Mouse (Mus musculus) stomach, embryonic 16.5 days (tissue): ENCODE measurements around the gene Card11. TPM values are rescaled to one million over a fixed set of nuclear protein-coding genes. Genes with fewer than 3 reads are reported as not detected.

Experiments used
- ATAC-seq: fragments of 200-750 bp; cut with Nextera tagmentation; 2 replicates; pipeline ENCODE4 v1.8.0; 2017; ENCODE audit warnings: moderate number of reproducible peaks, moderate TSS enrichment; ENCODE audit not compliant: insufficient read depth, low FRiP score
- H3K27ac ChIP-seq: fragments of 300-500 bp; sonication (generic); 2 replicates; pipeline ENCODE4 v1.5.1; 2014; ENCODE audit warnings: low read length
- H3K27me3 ChIP-seq: fragments of 300-500 bp; sonication (generic); 2 replicates; pipeline ENCODE4 v1.6.1; 2014; ENCODE audit warnings: low read length, control low read depth, mixed read lengths; ENCODE audit not compliant: control insufficient read depth, insufficient read depth
- H3K36me3 ChIP-seq: fragments of 300-500 bp; sonication (generic); 2 replicates; pipeline ENCODE4 v1.6.1; 2014; ENCODE audit warnings: low read length; ENCODE audit not compliant: control insufficient read depth, insufficient read depth
- H3K4me1 ChIP-seq: fragments of 300-500 bp; sonication (generic); 2 replicates; pipeline ENCODE4 v1.6.1; 2014; ENCODE audit warnings: low read length, control low read depth, mixed read lengths; ENCODE audit not compliant: control insufficient read depth, insufficient read depth
- H3K4me2 ChIP-seq: fragments of 300-500 bp; sonication (generic); 2 replicates; pipeline ENCODE4 v1.6.1; 2014; ENCODE audit warnings: low read depth, low read length, mixed read lengths
- H3K4me3 ChIP-seq: fragments of 300-500 bp; sonication (generic); replicated peaks from 2 replicates; pipeline ENCODE4 v1.5.1; 2014; ENCODE audit warnings: mild to moderate bottlenecking, low read length
- H3K9ac ChIP-seq: fragments of 300-500 bp; sonication (generic); 2 replicates; pipeline ENCODE4 v1.6.1; 2014; ENCODE audit warnings: low read length
- H3K9me3 ChIP-seq: fragments of 300-500 bp; sonication (generic); replicated peaks from 2 replicates; pipeline ENCODE4 v1.6.1; 2016; ENCODE audit warnings: low read length, control low read depth; ENCODE audit not compliant: control insufficient read depth
- WGBS: fragments of 180-500 bp; shearing (Covaris S2); extraction: QIAGEN DNeasy Blood & Tissue Kit; methylation state at CpG from one replicate; pipeline ENCODE4 v1.1.7; 2014; 5-methylcytosine and 5-hydroxymethylcytosine counted together
- polyA plus RNA-seq: library from polyadenylated mRNA; unstranded; fragments of >200 nt; fragmentation: Nextera tagmentation; extraction: Ambion mirVana; gene quantifications from 2 replicates; pipeline ENCODE4 v1.2.1, GENCODE M21; 2015

Gene Card11
- polyA plus RNA-seq, 1 experiment from 2014 or later, result 0.37 TPM

- no peaks in the 10 kb centered on the region for H3K4me1 ChIP-seq
- H3K27me3 ChIP-seq, result no peaks in the 10 kb centered on the region
- H3K4me2 ChIP-seq, result no peak overlapping the region
- no peaks in the 10 kb centered on the region for H3K36me3 ChIP-seq
- H3K9me3 ChIP-seq, result no peaks in the 10 kb centered on the region
- ATAC-seq, result no peak
- H3K9ac ChIP-seq, result no peak overlapping the region
- H3K4me3 ChIP-seq, result no peak overlapping the region
- 38% methylated on average over 9 of the region's 9 CpGs for WGBS
- no peak overlapping the region for H3K27ac ChIP-seq
Measured at GRCm38 (mm10) chr5:140962945-140963344, 37.4 kb downstream of the Card11 start.

GRCm38 (mm10) chr5:140960732-140961131, 39.6 kb downstream of the Card11 start:
- 84% methylated on average over 6 of the region's 6 CpGs for WGBS
- Histone ChIP-seq H3K9ac (no peak overlapping the region), H3K4me2 (no peak overlapping the region), H3K27ac (no peak overlapping the region), H3K4me3 (no peak overlapping the region), H3K27me3 (no peaks in the 10 kb centered on the region), H3K4me1 (no peaks in the 10 kb centered on the region), H3K36me3 (no peaks in the 10 kb centered on the region), H3K9me3 (no peaks in the 10 kb centered on the region)
- ATAC-seq, result no peak

- Histone ChIP-seq H3K4me2 (no peak overlapping the region), H3K4me1 (no peaks in the 10 kb centered on the region), H3K4me3 (no peak overlapping the region), H3K27me3 (no peaks in the 10 kb centered on the region), H3K9ac (no peak overlapping the region), H3K27ac (no peak overlapping the region), H3K36me3 (no peaks in the 10 kb centered on the region), H3K9me3 (no peaks in the 10 kb centered on the region)
- no peak for ATAC-seq
- 65% methylated on average over 6 of the region's 6 CpGs for WGBS
Measured at GRCm38 (mm10) chr5:140959160-140959559, 41.2 kb downstream of the Card11 start.

- Histone ChIP-seq H3K4me2 (no peak overlapping the region), H3K36me3 (no peaks in the 10 kb centered on the region), H3K4me1 (no peaks in the 10 kb centered on the region), H3K27ac (no peak overlapping the region), H3K4me3 (no peak overlapping the region), H3K27me3 (no peaks in the 10 kb centered on the region), H3K9ac (no peak overlapping the region), H3K9me3 (no peaks in the 10 kb centered on the region)
- WGBS, result 78% methylated on average over 4 of the region's 4 CpGs
- ATAC-seq, result no peak
Measured at GRCm38 (mm10) chr5:140957106-140957505, 43.3 kb downstream of the Card11 start.

- Histone ChIP-seq H3K27ac (no peak overlapping the region), H3K9me3 (no peaks in the 10 kb centered on the region), H3K36me3 (no peaks in the 10 kb centered on the region), H3K4me1 (no peaks in the 10 kb centered on the region), H3K4me3 (no peak overlapping the region), H3K9ac (no peak overlapping the region), H3K27me3 (no peaks in the 10 kb centered on the region), H3K4me2 (no peak overlapping the region)
- no peak for ATAC-seq
- WGBS, result 92% methylated on average over 1 of the region's 1 CpGs
Measured at GRCm38 (mm10) chr5:140955666-140956065, 44.7 kb downstream of the Card11 start.

GRCm38 (mm10) chr5:140951801-140952200, 48.6 kb downstream of the Card11 start:
- WGBS, result 80% methylated on average over 5 of the region's 5 CpGs
- no peaks in the 10 kb centered on the region for H3K9me3 ChIP-seq
- H3K4me2 ChIP-seq, result no peak overlapping the region
- no peaks in the 10 kb centered on the region for H3K27me3 ChIP-seq
- no peaks in the 10 kb centered on the region for H3K36me3 ChIP-seq
- no peak overlapping the region for H3K9ac ChIP-seq
- no peak for ATAC-seq
- no peak overlapping the region for H3K4me3 ChIP-seq
- 0 out of 2 replicates have a peak, but pooled peaks cover 4% of the 10 kb centered on the region for H3K4me1 ChIP-seq
- no peak overlapping the region for H3K27ac ChIP-seq

- Histone ChIP-seq H3K4me3 (no peak overlapping the region), H3K27me3 (no peaks in the 10 kb centered on the region), H3K9me3 (no peaks in the 10 kb centered on the region), H3K4me1 (0 out of 2 replicates have a peak, but pooled peaks cover 4% of the 10 kb centered on the region), H3K36me3 (no peaks in the 10 kb centered on the region), H3K27ac (no peak overlapping the region), H3K4me2 (no peak overlapping the region), H3K9ac (no peak overlapping the region)
- no peak for ATAC-seq
- WGBS, result 59% methylated on average over 10 of the region's 10 CpGs
Measured at GRCm38 (mm10) chr5:140948009-140948408, 52.4 kb downstream of the Card11 start.

- ATAC-seq, result no peak
- Histone ChIP-seq H3K27ac (no peak overlapping the region), H3K36me3 (no peaks in the 10 kb centered on the region), H3K4me3 (no peak overlapping the region), H3K9ac (no peak overlapping the region), H3K4me1 (0 out of 2 replicates have a peak, but pooled peaks cover 4% of the 10 kb centered on the region), H3K9me3 (no peaks in the 10 kb centered on the region), H3K4me2 (no peak overlapping the region), H3K27me3 (no peaks in the 10 kb centered on the region)
- 73% methylated on average over 6 of the region's 6 CpGs for WGBS
Measured at GRCm38 (mm10) chr5:140946034-140946433, 54.3 kb downstream of the Card11 start.

GRCm38 (mm10) chr5:140944382-140945125, 55.8 kb downstream of the Card11 start:
- Histone ChIP-seq H3K4me1 (0 out of 2 replicates have a peak, but pooled peaks cover 4% of the 10 kb centered on the region), H3K27me3 (no peaks in the 10 kb centered on the region), H3K9ac (no peak overlapping the region), H3K27ac (no peak overlapping the region), H3K4me2 (no peak overlapping the region), H3K36me3 (no peaks in the 10 kb centered on the region), H3K9me3 (no peaks in the 10 kb centered on the region), H3K4me3 (no peak overlapping the region)
- WGBS, result 80% methylated on average over 18 of the region's 18 CpGs
- no peak for ATAC-seq
